Mouse (Mus musculus): ENCODE measurements at regions not wholly inside any gene's neighbourhood (a gene's known extent, or its start where the extent isn't known, plus 50 kb on each side); places are given as distances from the start of the nearest gene placed in this dataset.
A peak's percentile ranks its signal among the peaks of the same experiment; 100 is the strongest.

DNA sequence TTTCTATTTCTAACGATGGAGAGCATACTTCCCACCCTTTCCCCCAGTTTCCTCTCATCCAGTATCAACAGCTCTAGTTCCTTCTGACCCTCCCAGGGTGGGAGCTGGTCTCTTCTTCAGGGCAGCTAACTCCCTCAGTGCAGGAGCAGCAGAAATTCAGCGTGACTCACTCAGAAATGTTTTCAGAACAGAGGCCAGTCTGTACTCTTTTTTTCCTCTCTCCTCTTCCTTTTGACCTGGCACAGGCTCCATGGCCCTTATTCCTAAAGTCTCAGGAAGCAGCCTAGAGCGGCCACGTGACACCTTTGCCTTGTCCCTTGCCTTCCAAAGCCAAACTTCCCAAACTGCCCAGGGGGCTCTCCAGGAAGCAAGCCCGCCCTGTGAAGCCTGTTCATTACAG lies 55.4 kb downstream of the Pja1 start:
- no peak for TF ChIP-seq CTCF (IDR thresholded peaks at IDR 0.05)
- intact Hi-C loops (cut with DNase I): no loop called here
- Histone ChIP-seq H3K4me3 (no peak overlapping the region), H3K27ac (no peak overlapping the region)
- no peak for DNase-seq (ENCODE audit: extremely low spot score in 1 of 2, low spot score in 2 of 2)

DNA sequence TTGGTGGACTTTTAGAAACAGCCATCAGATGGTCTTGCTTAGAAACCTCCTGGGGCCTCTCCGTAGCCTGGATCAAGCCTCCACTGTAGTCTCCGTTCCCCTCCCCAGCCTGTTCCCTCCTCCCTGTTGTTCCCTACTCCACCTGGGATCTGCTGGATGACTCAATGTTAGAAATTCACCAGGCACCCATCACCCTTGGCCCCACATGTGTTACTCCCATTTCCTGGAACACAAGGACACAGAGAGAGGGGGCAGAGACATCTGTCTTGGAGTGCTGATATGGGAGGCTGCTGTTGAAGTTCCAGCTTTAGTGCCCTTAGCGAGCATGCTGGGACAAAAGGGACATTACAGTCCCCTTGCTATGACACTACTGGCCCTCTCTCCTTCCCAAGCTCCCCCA lies 60.1 kb downstream of the Pja1 start:
- intact Hi-C loops (cut with DNase I): no loop called here
- no peak overlapping the region for H3K27ac ChIP-seq
- TF ChIP-seq CTCF (IDR thresholded peaks at IDR 0.05): no peak
- H3K4me3 ChIP-seq: no peak overlapping the region
- no peak for DNase-seq (ENCODE audit: extremely low spot score in 1 of 2, low spot score in 2 of 2)

DNA sequence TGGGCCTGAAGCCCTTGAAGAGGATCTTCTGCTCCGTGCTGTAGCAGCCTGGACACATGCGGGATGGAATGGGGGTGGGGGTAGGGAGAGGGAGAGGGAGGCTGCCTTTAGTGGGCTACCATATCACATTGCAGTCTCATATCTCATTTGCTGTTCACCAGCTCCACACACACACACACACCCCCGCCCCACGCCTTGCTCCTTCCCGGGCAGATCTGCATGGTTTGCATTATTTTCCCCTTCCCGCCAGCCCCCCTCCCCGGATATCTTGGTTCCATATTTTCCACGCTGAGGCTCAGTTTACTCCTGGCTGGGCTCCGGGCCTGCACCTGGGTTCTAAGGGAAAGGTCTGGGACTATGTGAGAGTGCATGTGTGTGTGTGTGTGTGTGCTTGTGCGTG lies 61.2 kb downstream of the Pja1 start:
- TF ChIP-seq CTCF (IDR thresholded peaks at IDR 0.05): no peak
- no peak overlapping the region for H3K27ac ChIP-seq
- intact Hi-C loops (cut with DNase I): loop anchor here (10.0 kb wide), 1 partner anchor 245 kb away; no protein-coding TSS in a partner anchor
- H3K4me3 ChIP-seq: no peak overlapping the region
- no peak for DNase-seq (ENCODE audit: extremely low spot score in 1 of 2, low spot score in 2 of 2)

DNA sequence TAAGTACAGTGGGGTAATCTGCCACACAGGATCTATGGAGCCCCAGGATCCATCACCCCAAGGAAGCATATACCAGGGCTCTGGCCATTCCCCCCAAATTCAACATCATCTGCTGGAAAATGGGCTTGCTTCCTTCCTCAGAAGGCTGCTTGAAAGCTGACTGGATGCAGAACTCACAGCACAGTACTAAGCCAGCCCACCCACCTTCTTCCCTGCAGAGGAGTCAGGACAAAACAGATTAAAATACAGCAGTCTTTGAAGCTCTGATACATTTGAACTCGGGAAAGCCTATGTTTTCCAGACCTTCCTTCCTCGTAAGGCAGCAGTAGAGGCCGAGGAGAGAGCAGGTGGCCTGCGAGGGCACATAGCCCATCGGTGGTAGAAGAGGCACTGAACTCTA lies 61.7 kb downstream of the Pja1 start:
- intact Hi-C loops (cut with DNase I): loop anchor here (10.0 kb wide), 1 partner anchor 245 kb away; no protein-coding TSS in a partner anchor
- DNase-seq (ENCODE audit: extremely low spot score in 1 of 2, low spot score in 2 of 2): no peak
- no peak overlapping the region for H3K27ac ChIP-seq
- H3K4me3 ChIP-seq: no peak overlapping the region
- no peak for TF ChIP-seq CTCF (IDR thresholded peaks at IDR 0.05)

DNA sequence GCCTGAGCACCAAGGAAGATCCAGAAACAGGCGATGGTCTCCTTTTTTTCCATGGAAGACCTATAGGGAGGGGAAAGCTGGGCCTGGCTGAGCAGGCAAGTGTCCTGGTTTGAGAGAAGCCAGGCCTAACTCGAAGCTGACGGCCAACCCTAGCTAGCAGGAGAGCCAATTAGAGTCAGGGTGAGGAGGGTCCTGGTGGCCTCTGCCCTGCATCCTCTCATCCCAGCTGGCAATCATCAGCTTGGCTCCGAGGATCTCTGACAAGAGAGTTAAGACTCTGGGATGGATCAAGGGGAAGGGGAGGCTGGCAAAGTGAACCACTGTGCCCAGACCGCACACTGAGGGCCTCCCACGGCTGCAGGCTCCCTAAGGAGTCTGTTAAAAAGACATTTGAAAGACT lies 62.3 kb downstream of the Pja1 start:
- H3K27ac ChIP-seq: no peak overlapping the region
- no peak for DNase-seq (ENCODE audit: extremely low spot score in 1 of 2, low spot score in 2 of 2)
- no peak overlapping the region for H3K4me3 ChIP-seq
- no peak for TF ChIP-seq CTCF (IDR thresholded peaks at IDR 0.05)
- intact Hi-C loops (cut with DNase I): loop anchor here (10.0 kb wide), 1 partner anchor 246 kb away; no protein-coding TSS in a partner anchor

DNA sequence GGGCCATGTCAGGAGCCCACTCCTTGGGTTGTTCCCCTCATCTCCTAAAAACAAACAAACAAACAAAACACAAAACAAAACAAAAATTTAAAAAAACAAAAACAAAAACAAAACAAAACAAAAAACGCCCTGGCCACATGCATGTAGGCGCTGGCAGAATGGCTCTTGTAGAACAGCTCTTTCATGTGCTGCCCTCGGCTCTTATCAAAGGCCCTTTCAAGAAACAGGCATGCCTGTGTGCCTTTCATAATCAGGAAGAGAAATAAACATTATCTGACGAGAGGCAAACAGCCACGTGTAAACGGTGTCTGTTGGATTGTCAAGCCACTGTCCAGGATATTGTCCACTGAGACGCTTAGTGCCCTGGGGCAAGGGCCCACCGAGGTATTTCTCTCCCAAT lies 65.2 kb downstream of the Pja1 start:
- Histone ChIP-seq H3K27ac (no peak overlapping the region), H3K4me3 (no peak overlapping the region)
- intact Hi-C loops (cut with DNase I): loop anchor here (10.0 kb wide), 1 partner anchor 249 kb away; no protein-coding TSS in a partner anchor
- DNase-seq (ENCODE audit: extremely low spot score in 1 of 2, low spot score in 2 of 2): no peak
- no peak for TF ChIP-seq CTCF (IDR thresholded peaks at IDR 0.05)

GRCm38 (mm10) chrX:99403521-99404149 lies 67.4 kb downstream of the Pja1 start:
- Histone ChIP-seq H3K27ac (no peak overlapping the region), H3K4me3 (no peak overlapping the region)
- DNase-seq (ENCODE audit: extremely low spot score in 1 of 2, low spot score in 2 of 2): no peak
- no peak for TF ChIP-seq CTCF (IDR thresholded peaks at IDR 0.05)
- intact Hi-C loops (cut with DNase I): loop anchor here (10.0 kb wide), 1 partner anchor 251 kb away; no protein-coding TSS in a partner anchor

DNA sequence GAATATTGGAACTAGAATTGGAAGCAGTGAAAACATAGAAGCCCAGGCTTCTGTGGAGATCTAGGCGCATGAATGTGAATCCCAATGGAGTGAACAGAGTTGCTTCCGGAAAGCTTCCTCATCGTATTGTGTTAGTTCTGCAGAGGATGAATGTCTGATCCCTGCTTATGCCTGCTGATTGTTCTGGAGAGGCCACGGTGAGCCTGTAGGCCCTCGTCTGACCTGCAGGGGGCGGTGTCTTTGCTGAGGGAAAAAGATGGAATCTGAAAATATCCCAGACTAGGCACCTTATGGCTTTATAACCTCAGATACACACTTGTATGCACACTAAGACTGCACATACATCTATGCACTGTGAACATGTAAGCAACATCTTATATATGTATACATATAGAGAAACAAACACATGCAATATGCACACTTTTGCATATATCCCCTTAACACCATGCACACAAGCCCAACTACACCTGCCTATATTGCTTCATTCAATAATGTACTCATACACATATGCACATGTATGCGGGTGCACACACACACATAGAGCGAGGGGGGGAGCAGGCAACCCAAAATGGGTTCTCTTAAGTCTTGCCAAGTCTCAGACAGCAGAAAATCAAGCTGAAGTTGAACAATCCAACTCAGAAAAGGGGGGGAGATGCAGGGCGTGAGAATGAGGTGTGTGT lies 68.1 kb downstream of the Pja1 start:
- no peak overlapping the region for H3K4me3 ChIP-seq
- no peak overlapping the region for H3K27ac ChIP-seq
- peak; percentile 67 for TF ChIP-seq CTCF (IDR thresholded peaks at IDR 0.05)
- intact Hi-C loops (cut with DNase I): loop anchor here (10.0 kb wide), 1 partner anchor 252 kb away; no protein-coding TSS in a partner anchor
- DNase-seq (ENCODE audit: extremely low spot score in 1 of 2, low spot score in 2 of 2): peak in 1 of 2 experiments; percentile 37

DNA sequence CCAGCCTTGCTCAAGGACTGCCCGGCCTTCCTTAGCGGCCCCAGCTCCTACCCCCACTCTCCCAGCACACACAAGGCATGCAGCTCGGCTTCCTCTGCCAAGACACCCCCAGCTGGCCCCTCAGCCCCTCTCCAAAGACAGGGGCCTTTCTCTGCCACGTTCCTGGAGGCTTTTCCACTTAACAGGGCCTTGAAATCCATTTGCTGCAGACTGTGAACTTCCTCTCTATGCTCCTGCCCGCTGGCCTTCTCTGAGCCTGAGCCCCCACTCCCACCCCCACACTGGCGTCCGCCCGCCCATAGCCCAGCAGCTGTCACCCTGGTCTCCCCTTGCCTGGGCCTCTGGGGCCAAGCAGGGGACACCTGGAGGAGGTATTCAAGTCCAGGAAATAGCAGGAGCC lies 73.7 kb downstream of the Pja1 start:
- Histone ChIP-seq H3K4me3 (no peak overlapping the region), H3K27ac (no peak overlapping the region)
- DNase-seq (ENCODE audit: extremely low spot score in 1 of 2, low spot score in 2 of 2): no peak
- intact Hi-C loops (cut with DNase I): no loop called here
- no peak for TF ChIP-seq CTCF (IDR thresholded peaks at IDR 0.05)

DNA sequence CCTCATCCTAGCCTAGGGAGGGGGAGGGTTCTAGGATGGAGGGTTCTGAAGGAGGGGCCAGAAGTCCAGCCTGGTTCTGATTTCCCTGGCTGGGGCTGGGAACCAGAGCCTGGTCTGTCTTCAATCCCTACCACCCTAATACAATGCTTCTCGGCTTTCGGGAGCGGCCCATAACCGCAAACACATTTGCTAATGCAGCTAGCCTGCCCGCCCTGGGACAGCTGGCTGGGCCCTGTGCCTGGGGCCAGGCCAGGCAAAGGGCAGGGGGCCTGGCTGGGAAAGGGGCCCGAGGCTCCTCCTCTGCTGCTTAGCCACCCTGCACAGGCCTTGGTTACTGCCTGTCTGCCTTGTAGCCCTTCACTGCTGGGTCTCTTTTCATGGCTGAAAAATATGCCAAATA lies 74.9 kb downstream of the Pja1 start:
- DNase-seq (ENCODE audit: extremely low spot score in 1 of 2, low spot score in 2 of 2): no peak
- intact Hi-C loops (cut with DNase I): no loop called here
- TF ChIP-seq CTCF (IDR thresholded peaks at IDR 0.05): no peak
- H3K4me3 ChIP-seq: no peak overlapping the region
- H3K27ac ChIP-seq: no peak overlapping the region

- no peak for DNase-seq (ENCODE audit: extremely low spot score in 1 of 2, low spot score in 2 of 2)
- TF ChIP-seq CTCF (IDR thresholded peaks at IDR 0.05): no peak
- no peak overlapping the region for H3K4me3 ChIP-seq
- H3K27ac ChIP-seq: no peak overlapping the region
- intact Hi-C loops (cut with DNase I): no loop called here
These were observed 76.0 kb downstream of the Pja1 start for GRCm38 (mm10) chrX:99395067-99395466.

DNA sequence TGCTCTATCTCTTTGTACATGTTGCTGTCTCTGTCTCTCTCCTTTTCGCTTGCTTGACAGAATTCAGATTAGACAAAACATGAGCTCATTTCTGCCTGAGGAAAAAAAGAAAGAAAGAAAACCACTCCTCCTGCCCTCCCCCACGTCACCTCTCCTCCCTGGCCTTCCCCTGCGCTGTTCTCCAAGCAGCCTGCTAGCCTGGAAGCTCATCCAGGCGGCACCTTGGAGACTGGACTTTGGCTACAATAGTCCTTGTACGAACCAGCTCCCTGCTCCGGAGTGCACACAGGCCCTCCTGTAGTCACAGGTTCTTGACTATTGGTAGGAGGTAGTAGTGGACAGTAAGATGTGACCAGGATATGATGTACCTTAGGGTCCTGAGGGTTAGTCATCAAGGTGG lies 79.4 kb downstream of the Pja1 start:
- intact Hi-C loops (cut with DNase I): no loop called here
- no peak for TF ChIP-seq CTCF (IDR thresholded peaks at IDR 0.05)

DNA sequence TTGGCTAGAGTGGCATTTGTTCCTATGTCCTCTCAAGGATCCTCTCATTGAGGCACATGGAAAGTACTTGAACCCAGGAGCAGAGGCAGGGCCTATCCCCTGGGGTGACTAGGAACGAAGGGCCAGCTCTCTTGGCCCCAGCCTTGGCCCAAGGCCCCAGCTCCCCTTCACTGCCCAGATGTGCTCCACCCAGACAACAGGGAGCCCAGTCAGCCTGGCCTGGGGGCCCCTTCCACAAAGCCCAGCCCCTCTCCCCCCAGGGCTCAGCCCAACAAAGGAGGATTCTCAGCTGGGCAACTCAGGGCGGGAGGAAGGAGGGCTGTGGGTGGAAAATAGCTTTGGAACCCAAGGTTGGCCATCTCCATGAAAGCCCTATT lies 80.6 kb downstream of the Pja1 start:
- no peak for DNase-seq (ENCODE audit: extremely low spot score in 1 of 2, low spot score in 2 of 2)
- Histone ChIP-seq H3K27ac (no peak overlapping the region), H3K4me3 (no peak overlapping the region)
- intact Hi-C loops (cut with DNase I): no loop called here
- TF ChIP-seq CTCF (IDR thresholded peaks at IDR 0.05): no peak

More for the DNA sequence above, 79.4 kb downstream of the Pja1 start:
- Histone ChIP-seq H3K27ac (no peak overlapping the region), H3K4me3 (no peak overlapping the region)
- DNase-seq (ENCODE audit: extremely low spot score in 1 of 2, low spot score in 2 of 2): no peak

Data from left cerebral cortex, adult 2 months (tissue).